Mouse (Mus musculus) olfactory bulb, adult 2 months (tissue): Measurements from ENCODE around the gene Lrrfip1.

Experiments
- CTCF ChIP-seq: fragments of 200-500 bp; IDR thresholded peaks from 2 replicates; pipeline ENCODE4 v1.5.1; 2012; ENCODE audit warnings: low read depth, mild to moderate bottlenecking, low read length, moderate library complexity; ENCODE audit not compliant: insufficient read depth
- POLR2A ChIP-seq: fragments of 200-500 bp; IDR thresholded peaks from 2 replicates; pipeline ENCODE4 v1.6.1; 2012; ENCODE audit warnings: mild to moderate bottlenecking, low read depth, low read length, moderate library complexity; ENCODE audit not compliant: insufficient read depth

DNA sequence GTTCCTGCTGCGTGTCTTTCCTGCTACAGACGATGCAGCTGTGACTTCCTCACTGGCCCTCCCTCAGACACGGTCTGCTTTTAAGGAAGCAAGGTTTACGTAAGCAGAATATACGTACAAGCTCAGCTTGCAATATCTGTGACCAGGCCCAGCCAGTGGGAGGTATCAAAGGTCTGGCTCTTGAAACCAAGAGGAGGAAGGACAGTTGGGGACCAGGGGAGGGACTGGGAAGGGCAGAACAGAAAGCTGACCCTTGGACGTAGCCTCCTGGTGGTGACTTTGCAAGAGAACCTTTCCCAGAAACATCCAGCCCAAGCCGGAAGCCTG lies 81.8 kb downstream of the Lrrfip1 start:
- TF ChIP-seq POLR2A, result no peak
- no peak for TF ChIP-seq CTCF
